Mouse (Mus musculus): ENCODE results near the gene Wdr4.

- TF ChIP-seq CTCF (IDR thresholded peaks at IDR 0.05; ENCODE audit: low read depth, low read length) (no peak), POLR2A (IDR thresholded peaks at IDR 0.05; ENCODE audit: borderline replicate concordance, low read depth, low read length) (no peak)
Measured at GRCm38 (mm10) chr17:31525114-31525513, 5.3 kb upstream of the Wdr4 start.
